Mouse (Mus musculus): Measurements from ENCODE around the gene Afap1l2. TPM values are rescaled to one million over a fixed set of nuclear protein-coding genes. Genes with fewer than 3 reads are reported as not detected.
A peak's percentile ranks its signal among the peaks of the same experiment; 100 is the strongest.

The Afap1l2 gene
- polyA plus RNA-seq, 1 experiment from 2014 or later, result 12.5 TPM

DNA sequence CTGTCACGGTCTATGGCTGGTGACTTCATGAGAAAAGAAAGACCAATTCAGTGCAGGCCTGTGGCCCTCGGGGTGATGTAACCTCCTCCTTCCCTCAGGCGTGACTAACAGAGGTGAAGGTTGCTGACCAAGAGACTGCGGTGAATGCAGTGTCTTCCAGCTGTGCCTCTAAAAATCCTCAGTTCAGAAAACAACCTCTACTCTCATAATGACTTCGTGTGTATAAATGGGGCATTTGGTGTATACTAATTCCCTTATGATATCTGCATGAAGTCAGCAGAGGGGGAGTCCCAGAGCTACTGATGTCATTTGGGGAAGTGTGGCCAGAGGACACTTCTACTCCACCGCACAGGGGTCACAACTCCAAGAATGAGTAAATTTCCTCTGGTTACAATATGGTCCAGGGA, 5.2 kb upstream of the Afap1l2 start:
- Histone ChIP-seq H3K9ac (ENCODE audit: low read depth, low read length) (no peak overlapping the region), H3K27ac (ENCODE audit: low read depth, low read length) (no peak overlapping the region), H3K4me2 (replicated peaks; ENCODE audit: low read depth, low read length) (no peak overlapping the region), H3K4me3 (ENCODE audit: low read length) (no peak overlapping the region), H3K9me3 (ENCODE audit: control insufficient read depth, low read length) (no peaks in the 10 kb centered on the region), H3K27me3 (ENCODE audit: control insufficient read depth, insufficient read depth, low read length) (no peaks in the 10 kb centered on the region; the same call in 1 of the 2 replicates), H3K4me1 (ENCODE audit: control insufficient read depth, insufficient read depth, low read length) (peaks cover 22% of the 10 kb centered on the region), H3K36me3 (ENCODE audit: control insufficient read depth, insufficient read depth, low read length) (no peaks in the 10 kb centered on the region)
- ATAC-seq (ENCODE audit: low FRiP score, low TSS enrichment), result peak; percentile 44; the same call in 1 of the 2 replicates
- 30% methylated on average over 6 of the region's 6 CpGs for WGBS

DNA sequence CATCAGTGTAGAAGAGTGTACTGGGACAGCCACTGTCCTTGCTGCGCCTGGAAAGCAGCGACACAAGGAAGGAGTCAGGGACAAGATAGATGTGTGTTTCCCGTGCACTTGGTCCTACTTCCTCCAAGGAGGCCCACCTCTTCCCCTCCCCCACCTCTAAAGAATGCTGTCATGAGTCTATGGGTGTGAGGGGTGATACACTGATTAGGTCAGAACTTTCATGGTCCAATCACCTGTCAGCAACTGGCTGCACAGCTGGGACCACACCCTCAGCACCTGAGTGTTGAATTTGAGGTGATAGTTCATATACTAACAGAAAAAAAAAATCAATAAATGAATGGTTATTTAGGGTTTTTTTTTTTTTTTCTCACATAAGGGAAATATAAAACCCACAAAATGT, 4.0 kb upstream of the Afap1l2 start:
- Histone ChIP-seq H3K27ac (ENCODE audit: low read depth, low read length) (no peak overlapping the region), H3K9ac (ENCODE audit: low read depth, low read length) (no peak overlapping the region), H3K36me3 (ENCODE audit: control insufficient read depth, insufficient read depth, low read length) (no peaks in the 10 kb centered on the region), H3K4me2 (replicated peaks; ENCODE audit: low read depth, low read length) (no peak overlapping the region), H3K9me3 (ENCODE audit: control insufficient read depth, low read length) (no peaks in the 10 kb centered on the region), H3K4me1 (ENCODE audit: control insufficient read depth, insufficient read depth, low read length) (peaks cover 24% of the 10 kb centered on the region), H3K27me3 (ENCODE audit: control insufficient read depth, insufficient read depth, low read length) (no peaks in the 10 kb centered on the region; the same call in 1 of the 2 replicates), H3K4me3 (ENCODE audit: low read length) (no peak overlapping the region)
- ATAC-seq (ENCODE audit: low FRiP score, low TSS enrichment), result no peak
- WGBS, result 57% methylated on average over 3 of the region's 3 CpGs

DNA sequence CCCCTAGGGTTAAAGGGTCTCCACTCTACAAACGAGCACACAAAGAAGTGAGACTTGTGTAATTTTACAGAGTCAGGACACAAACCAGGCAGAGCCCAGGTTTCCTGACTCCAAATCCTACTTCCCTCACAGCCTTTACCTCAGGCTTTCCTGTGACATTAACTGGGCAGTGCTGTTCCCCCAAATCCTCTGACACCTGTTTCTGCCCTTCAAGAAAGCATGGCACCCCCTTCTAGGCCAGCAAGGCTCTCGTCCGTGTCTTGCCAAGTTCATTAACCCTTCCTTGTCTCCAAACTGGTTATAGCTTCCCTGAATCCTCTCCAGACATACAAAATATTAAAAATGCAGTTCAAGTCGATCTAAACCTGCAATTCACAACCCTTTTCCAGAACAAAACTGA, 2.0 kb upstream of the Afap1l2 start:
- no peak for ATAC-seq (ENCODE audit: low FRiP score, low TSS enrichment)
- Histone ChIP-seq H3K4me3 (ENCODE audit: low read length) (no peak overlapping the region), H3K9ac (ENCODE audit: low read depth, low read length) (no peak overlapping the region), H3K36me3 (ENCODE audit: control insufficient read depth, insufficient read depth, low read length) (no peaks in the 10 kb centered on the region), H3K4me1 (ENCODE audit: control insufficient read depth, insufficient read depth, low read length) (peaks cover 18% of the 10 kb centered on the region), H3K9me3 (ENCODE audit: control insufficient read depth, low read length) (no peaks in the 10 kb centered on the region), H3K4me2 (replicated peaks; ENCODE audit: low read depth, low read length) (no peak overlapping the region), H3K27me3 (ENCODE audit: control insufficient read depth, insufficient read depth, low read length) (peaks cover 3% of the 10 kb centered on the region; the same call in 1 of the 2 replicates), H3K27ac (ENCODE audit: low read depth, low read length) (no peak overlapping the region)
- 43% methylated on average over 4 of the region's 4 CpGs for WGBS

DNA sequence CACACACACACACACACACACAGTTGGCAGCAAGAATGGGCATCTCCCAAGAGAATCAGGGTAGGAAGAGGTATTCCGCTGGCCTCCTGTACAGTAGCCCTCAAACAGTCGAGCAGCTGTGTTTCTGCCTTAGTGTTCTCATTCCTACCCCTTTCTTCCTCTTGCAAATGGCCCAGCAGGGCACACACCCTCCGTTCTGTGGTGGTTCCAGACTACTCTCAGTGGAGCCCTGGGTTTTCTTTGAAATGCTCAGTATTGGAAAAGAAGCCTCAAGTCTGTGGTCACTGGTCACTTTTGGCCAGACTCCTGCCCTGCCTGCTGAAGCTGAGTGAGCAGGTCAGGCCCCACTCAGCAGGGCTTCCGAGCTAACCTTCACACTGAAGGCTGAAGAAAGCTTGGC, 1.6 kb upstream of the Afap1l2 start:
- Histone ChIP-seq H3K27me3 (ENCODE audit: control insufficient read depth, insufficient read depth, low read length) (peaks cover 3% of the 10 kb centered on the region; the same call in 1 of the 2 replicates), H3K9me3 (ENCODE audit: control insufficient read depth, low read length) (no peaks in the 10 kb centered on the region), H3K36me3 (ENCODE audit: control insufficient read depth, insufficient read depth, low read length) (no peaks in the 10 kb centered on the region), H3K27ac (ENCODE audit: low read depth, low read length) (no peak overlapping the region), H3K9ac (ENCODE audit: low read depth, low read length) (no peak overlapping the region), H3K4me3 (ENCODE audit: low read length) (no peak overlapping the region), H3K4me1 (ENCODE audit: control insufficient read depth, insufficient read depth, low read length) (peaks cover 18% of the 10 kb centered on the region), H3K4me2 (replicated peaks; ENCODE audit: low read depth, low read length) (no peak overlapping the region)
- 69% methylated on average over 4 of the region's 4 CpGs for WGBS
- no peak for ATAC-seq (ENCODE audit: low FRiP score, low TSS enrichment)

DNA sequence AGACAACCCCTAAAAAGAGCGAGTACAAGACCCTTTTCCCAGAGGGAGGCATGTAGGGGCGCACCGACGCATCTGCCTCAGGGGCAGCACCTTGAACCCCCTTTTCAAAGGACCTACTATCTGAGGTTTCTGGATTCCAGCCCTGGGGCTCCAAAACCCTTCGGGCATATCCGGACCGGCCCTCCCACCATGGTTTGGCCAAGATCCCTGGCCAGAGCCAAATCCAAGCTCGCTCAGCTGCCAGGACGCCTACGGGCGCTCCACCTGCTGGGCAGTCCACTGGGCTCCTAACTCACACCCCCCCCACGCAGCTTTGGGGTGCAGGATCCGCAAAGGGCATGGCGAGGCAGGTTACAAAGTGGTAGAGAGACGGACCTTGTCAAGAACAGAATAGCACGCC, 737 bp downstream of the Afap1l2 start:
- peaks cover 3% of the 10 kb centered on the region; the same call in 1 of the 2 replicates for H3K27me3 ChIP-seq (ENCODE audit: control insufficient read depth, insufficient read depth, low read length)
- WGBS, result 58% methylated on average over 16 of the region's 16 CpGs
- H3K4me3 ChIP-seq (ENCODE audit: low read length), result peak overlapping the region; percentile 60
- H3K36me3 ChIP-seq (ENCODE audit: control insufficient read depth, insufficient read depth, low read length), result no peaks in the 10 kb centered on the region
- no peak for ATAC-seq (ENCODE audit: low FRiP score, low TSS enrichment)
- peak overlapping the region; percentile 66; the same call in 1 of the 2 replicates for H3K9ac ChIP-seq (ENCODE audit: low read depth, low read length)
- peak overlapping the region; percentile 97 for H3K4me2 ChIP-seq (replicated peaks; ENCODE audit: low read depth, low read length)
- no peaks in the 10 kb centered on the region for H3K9me3 ChIP-seq (ENCODE audit: control insufficient read depth, low read length)
- H3K27ac ChIP-seq (ENCODE audit: low read depth, low read length), result no peak overlapping the region
- peaks cover 24% of the 10 kb centered on the region for H3K4me1 ChIP-seq (ENCODE audit: control insufficient read depth, insufficient read depth, low read length)

DNA sequence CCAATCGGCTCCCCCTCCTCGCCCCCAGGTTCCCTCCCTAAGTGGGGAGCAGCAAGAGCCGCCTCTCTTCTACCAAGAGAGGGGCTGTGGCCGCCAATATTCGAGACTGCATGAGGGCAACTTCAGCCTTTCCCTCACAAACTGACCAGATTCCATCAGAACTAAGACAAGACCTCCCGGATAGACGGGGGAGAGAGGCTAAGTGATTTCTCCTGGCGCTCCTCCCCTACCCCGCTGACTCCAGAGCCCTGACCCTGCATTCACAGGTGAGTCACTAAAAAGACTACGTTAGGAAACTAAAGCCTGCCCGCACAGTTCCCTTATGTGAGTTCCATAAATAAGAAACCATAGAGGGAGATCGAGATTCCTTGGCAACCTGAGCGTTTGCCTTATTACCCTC, 1.2 kb downstream of the Afap1l2 start:
- peak overlapping the region; percentile 60; the same call in 1 of the 2 replicates for H3K4me3 ChIP-seq (ENCODE audit: low read length)
- H3K36me3 ChIP-seq (ENCODE audit: control insufficient read depth, insufficient read depth, low read length), result no peaks in the 10 kb centered on the region
- peaks cover 28% of the 10 kb centered on the region for H3K4me1 ChIP-seq (ENCODE audit: control insufficient read depth, insufficient read depth, low read length)
- no peak overlapping the region for H3K27ac ChIP-seq (ENCODE audit: low read depth, low read length)
- H3K27me3 ChIP-seq (ENCODE audit: control insufficient read depth, insufficient read depth, low read length), result peaks cover 3% of the 10 kb centered on the region; the same call in 1 of the 2 replicates
- 48% methylated on average over 13 of the region's 13 CpGs for WGBS
- 0 out of 2 replicates have a peak overlapping the region, but pooled peaks have one; percentile 66 for H3K9ac ChIP-seq (ENCODE audit: low read depth, low read length)
- no peak for ATAC-seq (ENCODE audit: low FRiP score, low TSS enrichment)
- no peaks in the 10 kb centered on the region for H3K9me3 ChIP-seq (ENCODE audit: control insufficient read depth, low read length)
- H3K4me2 ChIP-seq (replicated peaks; ENCODE audit: low read depth, low read length), result peak overlapping the region; percentile 97

DNA sequence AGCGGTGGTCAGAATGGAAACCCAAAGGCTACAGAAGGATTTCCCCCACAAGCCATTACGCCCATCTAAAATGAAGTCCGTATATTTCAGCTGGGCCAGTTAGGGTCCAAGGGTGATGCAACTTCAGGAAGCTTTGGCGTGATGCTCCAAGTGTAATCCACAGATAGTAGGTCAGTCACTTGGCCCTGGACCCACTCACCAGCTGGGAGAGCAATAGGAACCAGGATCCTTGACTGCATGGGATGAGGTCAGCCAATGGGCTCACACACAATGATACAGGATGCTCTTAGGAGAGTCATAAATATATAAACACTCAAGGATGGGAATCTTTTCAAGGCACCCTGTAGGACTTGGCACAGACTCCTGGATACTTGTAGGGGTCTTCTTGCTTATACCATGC, 3.0 kb downstream of the Afap1l2 start:
- WGBS, result 96% methylated on average over 4 of the region's 4 CpGs
- H3K36me3 ChIP-seq (ENCODE audit: control insufficient read depth, insufficient read depth, low read length), result no peaks in the 10 kb centered on the region

DNA sequence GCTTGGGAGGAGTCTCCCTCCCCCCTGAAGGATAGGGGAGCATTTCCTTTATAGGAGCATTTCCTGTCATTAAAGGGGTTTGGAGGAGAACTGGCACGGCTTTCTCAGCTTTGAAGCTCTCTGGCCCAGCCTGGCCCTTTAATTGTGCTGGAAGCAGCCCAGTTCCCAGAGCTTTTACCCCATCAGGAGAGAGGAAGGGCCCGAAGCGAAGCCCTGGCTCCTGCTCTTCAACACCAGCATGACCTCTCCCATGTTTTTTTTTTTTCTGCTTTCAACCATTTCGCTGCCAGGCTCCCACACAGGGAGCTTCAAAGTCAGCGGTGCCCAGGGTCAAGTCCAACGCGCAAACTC, 4.6 kb downstream of the Afap1l2 start:
- H3K4me2 ChIP-seq (replicated peaks; ENCODE audit: low read depth, low read length), result 0 out of 2 replicates have a peak overlapping the region, but pooled peaks have one; percentile 6
- no peaks in the 10 kb centered on the region for H3K9me3 ChIP-seq (ENCODE audit: control insufficient read depth, low read length)
- H3K36me3 ChIP-seq (ENCODE audit: control insufficient read depth, insufficient read depth, low read length), result no peaks in the 10 kb centered on the region
- ATAC-seq (ENCODE audit: low FRiP score, low TSS enrichment), result no peak
- H3K4me3 ChIP-seq (ENCODE audit: low read length), result no peak overlapping the region
- peak overlapping the region; percentile 43; the same call in 1 of the 2 replicates for H3K27ac ChIP-seq (ENCODE audit: low read depth, low read length)
- H3K9ac ChIP-seq (ENCODE audit: low read depth, low read length), result no peak overlapping the region
- peaks cover 26% of the 10 kb centered on the region for H3K4me1 ChIP-seq (ENCODE audit: control insufficient read depth, insufficient read depth, low read length)
- WGBS, result 6% methylated on average over 7 of the region's 7 CpGs
- 0 out of 2 replicates have a peak, but pooled peaks cover 3% of the 10 kb centered on the region for H3K27me3 ChIP-seq (ENCODE audit: control insufficient read depth, insufficient read depth, low read length)

More for the DNA sequence above, 3.0 kb downstream of the Afap1l2 start:
- no peak for ATAC-seq (ENCODE audit: low FRiP score, low TSS enrichment)
- Histone ChIP-seq H3K27me3 (ENCODE audit: control insufficient read depth, insufficient read depth, low read length) (peaks cover 3% of the 10 kb centered on the region; the same call in 1 of the 2 replicates), H3K4me1 (ENCODE audit: control insufficient read depth, insufficient read depth, low read length) (peaks cover 28% of the 10 kb centered on the region), H3K27ac (ENCODE audit: low read depth, low read length) (no peak overlapping the region), H3K4me2 (replicated peaks; ENCODE audit: low read depth, low read length) (no peak overlapping the region), H3K9ac (ENCODE audit: low read depth, low read length) (no peak overlapping the region), H3K9me3 (ENCODE audit: control insufficient read depth, low read length) (no peaks in the 10 kb centered on the region), H3K4me3 (ENCODE audit: low read length) (no peak overlapping the region)

DNA sequence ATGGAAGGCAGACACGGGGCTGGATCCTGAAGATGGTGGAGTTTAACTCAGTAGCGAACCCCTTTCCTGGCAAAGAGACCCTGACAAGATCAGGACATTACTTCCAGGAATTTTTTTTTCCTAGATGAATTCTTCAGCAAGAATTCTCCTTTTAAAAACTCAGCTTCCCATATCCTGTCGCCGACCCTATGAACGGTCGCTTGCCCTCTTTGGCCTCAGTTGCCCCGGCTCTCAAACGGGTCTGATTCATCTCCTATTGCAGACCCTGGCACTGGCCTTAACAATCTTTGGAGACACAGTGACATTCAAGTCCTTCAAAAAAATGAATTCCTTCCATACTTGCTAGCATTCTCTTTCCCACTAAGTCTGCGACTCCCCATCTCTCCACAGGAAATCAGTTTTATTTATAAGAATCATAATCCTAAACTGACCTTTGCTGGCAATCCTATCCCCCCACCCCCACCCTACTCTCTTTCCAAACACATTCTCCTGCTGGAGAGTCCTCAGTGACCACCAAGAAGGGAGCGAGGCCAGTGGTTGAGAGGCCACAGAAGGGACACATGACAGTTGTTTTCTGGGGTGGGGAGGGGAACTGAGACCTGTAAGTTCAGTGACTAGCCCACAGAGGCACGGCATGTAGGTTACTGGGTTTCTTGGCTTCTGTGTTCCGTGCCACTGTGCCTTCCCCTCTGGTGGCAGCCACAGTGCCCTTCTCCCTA, 5.1 kb downstream of the Afap1l2 start:
- Histone ChIP-seq H3K9me3 (ENCODE audit: control insufficient read depth, low read length) (no peaks in the 10 kb centered on the region), H3K4me1 (ENCODE audit: control insufficient read depth, insufficient read depth, low read length) (peaks cover 26% of the 10 kb centered on the region), H3K36me3 (ENCODE audit: control insufficient read depth, insufficient read depth, low read length) (no peaks in the 10 kb centered on the region), H3K9ac (ENCODE audit: low read depth, low read length) (no peak overlapping the region), H3K4me3 (ENCODE audit: low read length) (no peak overlapping the region), H3K27ac (ENCODE audit: low read depth, low read length) (peak overlapping the region; percentile 43; the same call in 1 of the 2 replicates), H3K27me3 (ENCODE audit: control insufficient read depth, insufficient read depth, low read length) (0 out of 2 replicates have a peak, but pooled peaks cover 3% of the 10 kb centered on the region), H3K4me2 (replicated peaks; ENCODE audit: low read depth, low read length) (0 out of 2 replicates have a peak overlapping the region, but pooled peaks have one; percentile 6)
- no peak; the same call in 1 of the 2 replicates for ATAC-seq (ENCODE audit: low FRiP score, low TSS enrichment)
- 51% methylated on average over 12 of the region's 12 CpGs for WGBS

Measured in kidney, embryonic 14.5 days (tissue).